Mouse (Mus musculus): ENCODE measurements around the gene Sh3rf1. TPM values are rescaled to one million over a fixed set of nuclear protein-coding genes. Genes with fewer than 3 reads are reported as not detected.

The Sh3rf1 gene
- polyA plus RNA-seq, 1 experiment from 2014 or later, result 8.6 TPM

DNA sequence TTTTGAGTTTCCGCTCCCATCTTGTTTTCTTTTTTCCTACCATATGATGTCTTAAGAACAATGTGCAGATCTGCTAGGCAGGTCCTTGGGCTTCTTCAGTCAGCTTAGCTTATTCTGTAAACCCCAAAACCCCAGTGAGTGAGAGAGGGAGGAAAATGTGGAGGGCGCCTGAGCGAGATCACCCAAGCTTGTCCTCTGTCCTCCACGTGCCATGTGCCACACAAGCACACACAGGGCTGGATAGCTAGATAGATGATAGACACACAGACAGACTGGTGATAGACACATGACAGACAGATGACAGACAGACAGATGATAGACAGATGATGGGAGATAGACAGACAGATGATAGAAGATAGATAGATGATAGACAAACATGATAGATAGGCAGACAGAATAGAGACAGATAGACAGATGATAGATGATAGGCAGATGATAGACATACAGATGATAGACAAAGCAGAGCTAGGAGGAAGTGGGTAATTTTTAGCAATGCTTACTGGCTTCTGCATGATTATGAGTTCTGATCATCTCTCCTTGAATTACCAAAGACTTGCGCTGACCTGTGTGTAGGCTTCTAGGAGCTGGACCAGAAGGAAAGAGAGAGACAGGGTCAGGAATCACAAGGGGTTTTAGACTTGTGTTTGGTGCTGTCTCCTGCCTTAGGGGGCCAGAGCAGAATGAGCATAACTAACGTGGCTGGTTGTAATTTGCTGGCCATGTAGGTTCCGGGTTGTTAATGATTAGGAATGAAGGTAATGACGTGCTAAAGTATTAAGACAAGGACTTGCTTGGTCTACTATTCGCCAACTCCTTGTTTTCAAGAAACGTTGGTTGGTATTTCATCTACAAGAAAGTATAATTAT lies 58.9 kb downstream of the Sh3rf1 start:
- no peak overlapping the region for H3K4me3 ChIP-seq (ENCODE audit: low read depth, low read length)
- no peaks in the 10 kb centered on the region for H3K9me3 ChIP-seq (ENCODE audit: control insufficient read depth, low read length)
- 49% methylated on average over 10 of the region's 10 CpGs for WGBS
- ATAC-seq (ENCODE audit: insufficient number of reproducible peaks, low FRiP score, low TSS enrichment, low read depth) (no peak), DNase-seq (ENCODE audit: low spot score) (no peak)
- H3K9ac ChIP-seq (ENCODE audit: low read length), result no peak overlapping the region
- H3K4me2 ChIP-seq (ENCODE audit: low read depth, severe bottlenecking), result no peak overlapping the region
- H3K36me3 ChIP-seq (ENCODE audit: control insufficient read depth, insufficient read depth, low read length), result no peaks in the 10 kb centered on the region
- H3K27me3 ChIP-seq (ENCODE audit: control insufficient read depth, insufficient read depth, low read length), result no peaks in the 10 kb centered on the region
- peaks cover 26% of the 10 kb centered on the region for H3K4me1 ChIP-seq (ENCODE audit: control insufficient read depth, insufficient read depth, low read length)
- H3K27ac ChIP-seq (replicated peaks; ENCODE audit: low read depth, low read length), result no peak overlapping the region

GRCm38 (mm10) chr8:61283169-61284081 lies 59.8 kb downstream of the Sh3rf1 start:
- Histone ChIP-seq H3K4me1 (ENCODE audit: control insufficient read depth, insufficient read depth, low read length) (peaks cover 26% of the 10 kb centered on the region), H3K27ac (replicated peaks; ENCODE audit: low read depth, low read length) (no peak overlapping the region), H3K36me3 (ENCODE audit: control insufficient read depth, insufficient read depth, low read length) (no peaks in the 10 kb centered on the region), H3K4me2 (ENCODE audit: low read depth, severe bottlenecking) (no peak overlapping the region), H3K27me3 (ENCODE audit: control insufficient read depth, insufficient read depth, low read length) (no peaks in the 10 kb centered on the region), H3K4me3 (ENCODE audit: low read depth, low read length) (no peak overlapping the region), H3K9ac (ENCODE audit: low read length) (no peak overlapping the region), H3K9me3 (ENCODE audit: control insufficient read depth, low read length) (no peaks in the 10 kb centered on the region)
- 3% methylated on average over 12 of the region's 12 CpGs for WGBS
- peak; percentile 47 for DNase-seq (ENCODE audit: low spot score)
- 0 out of 2 replicates have a peak, but pooled peaks have one; percentile 27 for ATAC-seq (ENCODE audit: insufficient number of reproducible peaks, low FRiP score, low TSS enrichment, low read depth)

DNA sequence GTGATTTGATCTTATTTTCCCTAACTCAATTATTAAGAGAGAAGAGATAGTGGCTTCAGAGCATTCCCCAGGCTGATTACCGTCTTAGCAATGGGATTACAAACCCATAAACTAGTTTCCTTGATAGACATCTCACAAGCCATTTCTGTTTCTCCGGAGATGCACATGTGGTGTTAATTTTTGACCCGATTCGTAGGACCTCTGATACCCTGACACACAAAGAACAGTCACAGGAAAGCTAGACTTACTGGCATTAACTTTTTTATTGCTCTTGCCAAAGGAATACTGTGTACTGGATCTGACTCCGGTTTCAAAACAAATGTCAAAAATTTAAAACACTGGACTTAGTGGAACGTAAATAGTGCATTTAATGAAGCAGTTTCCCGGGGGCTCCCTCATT lies 62.2 kb downstream of the Sh3rf1 start:
- no peak for ATAC-seq (ENCODE audit: insufficient number of reproducible peaks, low FRiP score, low TSS enrichment, low read depth)
- no peak for DNase-seq (ENCODE audit: low spot score)
- Histone ChIP-seq H3K9me3 (ENCODE audit: control insufficient read depth, low read length) (no peaks in the 10 kb centered on the region), H3K4me1 (ENCODE audit: control insufficient read depth, insufficient read depth, low read length) (peaks cover 26% of the 10 kb centered on the region), H3K27me3 (ENCODE audit: control insufficient read depth, insufficient read depth, low read length) (no peaks in the 10 kb centered on the region), H3K9ac (ENCODE audit: low read length) (no peak overlapping the region), H3K36me3 (ENCODE audit: control insufficient read depth, insufficient read depth, low read length) (no peaks in the 10 kb centered on the region), H3K4me2 (ENCODE audit: low read depth, severe bottlenecking) (no peak overlapping the region; the same call in 1 of the 2 replicates), H3K4me3 (ENCODE audit: low read depth, low read length) (no peak overlapping the region), H3K27ac (replicated peaks; ENCODE audit: low read depth, low read length) (no peak overlapping the region)
- WGBS, result 13% methylated on average over 7 of the region's 7 CpGs

DNA sequence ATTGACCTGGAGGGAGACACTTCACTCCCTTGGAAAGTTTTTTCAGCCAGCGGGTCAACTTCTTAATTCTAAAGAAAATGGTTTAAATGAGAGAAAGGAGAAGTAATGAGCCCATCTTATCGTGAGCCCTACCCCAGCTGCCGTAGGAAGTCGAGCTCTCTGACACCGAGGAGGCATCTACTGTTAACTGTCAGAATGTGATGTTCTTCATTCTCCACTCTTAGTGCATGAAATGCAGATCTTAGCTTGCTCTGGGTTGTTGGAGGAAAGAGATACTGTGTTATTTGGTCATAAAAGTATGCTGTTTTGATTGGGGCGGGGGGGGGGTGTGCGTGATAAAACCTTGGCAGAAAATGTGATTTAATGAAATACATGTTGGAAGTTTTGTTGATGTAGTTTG lies 62.7 kb downstream of the Sh3rf1 start:
- Histone ChIP-seq H3K4me1 (ENCODE audit: control insufficient read depth, insufficient read depth, low read length) (peaks cover 26% of the 10 kb centered on the region), H3K9me3 (ENCODE audit: control insufficient read depth, low read length) (no peaks in the 10 kb centered on the region), H3K27ac (replicated peaks; ENCODE audit: low read depth, low read length) (no peak overlapping the region), H3K4me2 (ENCODE audit: low read depth, severe bottlenecking) (no peak overlapping the region; the same call in 1 of the 2 replicates), H3K27me3 (ENCODE audit: control insufficient read depth, insufficient read depth, low read length) (no peaks in the 10 kb centered on the region), H3K36me3 (ENCODE audit: control insufficient read depth, insufficient read depth, low read length) (no peaks in the 10 kb centered on the region), H3K4me3 (ENCODE audit: low read depth, low read length) (no peak overlapping the region), H3K9ac (ENCODE audit: low read length) (no peak overlapping the region)
- no peak for ATAC-seq (ENCODE audit: insufficient number of reproducible peaks, low FRiP score, low TSS enrichment, low read depth)
- WGBS, result 51% methylated on average over 7 of the region's 7 CpGs
- DNase-seq (ENCODE audit: low spot score), result no peak

- no peaks in the 10 kb centered on the region for H3K27me3 ChIP-seq (ENCODE audit: control insufficient read depth, insufficient read depth, low read length)
- H3K4me1 ChIP-seq (ENCODE audit: control insufficient read depth, insufficient read depth, low read length), result peaks cover 26% of the 10 kb centered on the region
- H3K9me3 ChIP-seq (ENCODE audit: control insufficient read depth, low read length), result no peaks in the 10 kb centered on the region
- H3K4me2 ChIP-seq (ENCODE audit: low read depth, severe bottlenecking), result no peak overlapping the region
- DNase-seq (ENCODE audit: low spot score) (no peak), ATAC-seq (ENCODE audit: insufficient number of reproducible peaks, low FRiP score, low TSS enrichment, low read depth) (no peak)
- no peaks in the 10 kb centered on the region for H3K36me3 ChIP-seq (ENCODE audit: control insufficient read depth, insufficient read depth, low read length)
- 61% methylated on average over 14 of the region's 14 CpGs for WGBS
- no peak overlapping the region for H3K27ac ChIP-seq (replicated peaks; ENCODE audit: low read depth, low read length)
- no peak overlapping the region for H3K4me3 ChIP-seq (ENCODE audit: low read depth, low read length)
- H3K9ac ChIP-seq (ENCODE audit: low read length), result no peak overlapping the region
These were observed 63.2 kb downstream of the Sh3rf1 start for GRCm38 (mm10) chr8:61286795-61287385.

DNA sequence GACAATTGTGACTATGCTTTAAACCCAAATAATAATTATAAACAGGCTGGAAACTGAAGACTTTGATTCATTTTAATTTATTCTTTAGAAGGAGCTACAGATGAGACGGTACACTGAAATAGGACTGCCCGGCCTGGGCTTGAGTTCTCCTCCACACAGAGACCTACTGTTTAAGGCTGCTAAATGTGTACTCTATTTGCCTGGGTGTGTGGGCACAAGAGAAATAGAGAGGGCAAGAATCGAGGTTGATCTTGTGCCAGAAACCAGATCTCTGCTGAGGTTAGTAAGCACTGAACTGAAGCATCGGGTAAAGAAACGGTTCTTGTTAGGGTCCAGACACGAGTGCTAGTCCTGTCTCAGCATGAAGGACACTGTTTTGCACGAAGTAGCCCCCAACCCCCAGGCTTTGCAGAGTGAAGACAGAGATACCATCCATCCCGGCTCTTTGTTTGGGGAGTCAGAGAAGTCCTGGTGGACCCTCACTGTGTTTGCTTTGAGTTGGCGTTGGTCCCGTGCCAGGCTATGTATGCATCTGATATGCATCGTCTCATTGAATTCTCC lies 64.4 kb downstream of the Sh3rf1 start:
- H3K4me2 ChIP-seq (ENCODE audit: low read depth, severe bottlenecking), result no peak overlapping the region
- peaks cover 23% of the 10 kb centered on the region for H3K4me1 ChIP-seq (ENCODE audit: control insufficient read depth, insufficient read depth, low read length)
- H3K4me3 ChIP-seq (ENCODE audit: low read depth, low read length), result no peak overlapping the region
- H3K27me3 ChIP-seq (ENCODE audit: control insufficient read depth, insufficient read depth, low read length), result no peaks in the 10 kb centered on the region
- no peaks in the 10 kb centered on the region for H3K36me3 ChIP-seq (ENCODE audit: control insufficient read depth, insufficient read depth, low read length)
- DNase-seq (ENCODE audit: low spot score) (no peak), ATAC-seq (ENCODE audit: insufficient number of reproducible peaks, low FRiP score, low TSS enrichment, low read depth) (no peak)
- WGBS, result 89% methylated on average over 11 of the region's 11 CpGs
- H3K9ac ChIP-seq (ENCODE audit: low read length), result no peak overlapping the region
- H3K9me3 ChIP-seq (ENCODE audit: control insufficient read depth, low read length), result no peaks in the 10 kb centered on the region
- no peak overlapping the region for H3K27ac ChIP-seq (replicated peaks; ENCODE audit: low read depth, low read length)

- DNase-seq (ENCODE audit: low spot score) (no peak), ATAC-seq (ENCODE audit: insufficient number of reproducible peaks, low FRiP score, low TSS enrichment, low read depth) (no peak)
- Histone ChIP-seq H3K9me3 (ENCODE audit: control insufficient read depth, low read length) (no peaks in the 10 kb centered on the region), H3K27ac (replicated peaks; ENCODE audit: low read depth, low read length) (no peak overlapping the region), H3K4me1 (ENCODE audit: control insufficient read depth, insufficient read depth, low read length) (peaks cover 17% of the 10 kb centered on the region), H3K4me2 (ENCODE audit: low read depth, severe bottlenecking) (no peak overlapping the region), H3K9ac (ENCODE audit: low read length) (no peak overlapping the region), H3K27me3 (ENCODE audit: control insufficient read depth, insufficient read depth, low read length) (no peaks in the 10 kb centered on the region), H3K36me3 (ENCODE audit: control insufficient read depth, insufficient read depth, low read length) (no peaks in the 10 kb centered on the region), H3K4me3 (ENCODE audit: low read depth, low read length) (no peak overlapping the region)
- whole genome bisulfite sequencing, result 63% methylated on average over 7 of the region's 7 CpGs
These were observed 65.0 kb downstream of the Sh3rf1 start for GRCm38 (mm10) chr8:61288676-61289075.

- Histone ChIP-seq H3K4me3 (ENCODE audit: low read depth, low read length) (no peak overlapping the region), H3K36me3 (ENCODE audit: control insufficient read depth, insufficient read depth, low read length) (no peaks in the 10 kb centered on the region), H3K27ac (replicated peaks; ENCODE audit: low read depth, low read length) (no peak overlapping the region), H3K4me2 (ENCODE audit: low read depth, severe bottlenecking) (no peak overlapping the region), H3K27me3 (ENCODE audit: control insufficient read depth, insufficient read depth, low read length) (no peaks in the 10 kb centered on the region), H3K4me1 (ENCODE audit: control insufficient read depth, insufficient read depth, low read length) (no peaks in the 10 kb centered on the region), H3K9ac (ENCODE audit: low read length) (no peak overlapping the region), H3K9me3 (ENCODE audit: control insufficient read depth, low read length) (no peaks in the 10 kb centered on the region)
- no peak for DNase-seq (ENCODE audit: low spot score)
- 91% methylated on average over 4 of the region's 4 CpGs for WGBS
- no peak for ATAC-seq (ENCODE audit: insufficient number of reproducible peaks, low FRiP score, low TSS enrichment, low read depth)
These were observed 71.4 kb downstream of the Sh3rf1 start for GRCm38 (mm10) chr8:61295040-61295439.

Measured in limb, embryonic 11.5 days (tissue).